Mouse (Mus musculus): ENCODE measurements around the gene Zfp61. TPM values are rescaled to one million over a fixed set of nuclear protein-coding genes. Genes with fewer than 3 reads are reported as not detected.
A peak's percentile ranks its signal among the peaks of the same experiment; 100 is the strongest.

Zfp61 gene
- polyA plus RNA-seq, 1 experiment from 2014 or later = 48.6 TPM

DNA sequence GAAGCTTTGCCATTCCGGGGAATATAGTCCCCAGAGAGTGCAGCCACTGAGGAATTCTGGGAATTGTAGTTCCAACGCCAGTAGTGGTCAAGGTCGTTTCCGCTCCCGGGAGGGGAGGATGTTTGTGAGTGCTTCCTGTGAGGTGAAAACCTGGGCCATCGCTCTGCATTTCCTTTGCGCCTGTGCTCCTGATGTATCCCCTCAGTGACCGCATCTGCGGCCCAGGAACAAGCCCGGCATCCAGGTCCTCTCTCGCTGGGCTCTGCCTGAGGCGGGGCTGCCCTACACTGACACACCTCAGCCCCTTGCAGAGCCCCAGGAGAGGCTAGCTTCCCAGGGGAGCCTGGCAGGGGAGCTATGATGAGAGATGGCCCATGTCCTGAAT lies 30.8 kb downstream of the Zfp61 start, which contains the start of gene Zfp93:
Gene Zfp93 (plus strand): TSS at position 133 of the 385 bp plus-strand sequence.
- under 1% methylated on average over 12 of the region's 12 CpGs for WGBS
- peaks cover 12% of the 10 kb centered on the region for H3K4me1 ChIP-seq
- peak within 1 kb of the TSS; percentile 94 for H3K4me2 ChIP-seq
- peak within 1 kb of the TSS; percentile 72 for H3K4me3 ChIP-seq
- peak within 1 kb of the TSS; percentile 92 for H3K9ac ChIP-seq
- ATAC-seq (replicated peaks) = peak; percentile 95
- peaks cover 11% of the 10 kb centered on the region for H3K36me3 ChIP-seq (replicated peaks)
- peak within 1 kb of the TSS; percentile 86 for H3K27ac ChIP-seq
- H3K9me3 ChIP-seq = no peaks in the 10 kb centered on the region
- H3K27me3 ChIP-seq (replicated peaks) = no peaks in the 10 kb centered on the region

DNA sequence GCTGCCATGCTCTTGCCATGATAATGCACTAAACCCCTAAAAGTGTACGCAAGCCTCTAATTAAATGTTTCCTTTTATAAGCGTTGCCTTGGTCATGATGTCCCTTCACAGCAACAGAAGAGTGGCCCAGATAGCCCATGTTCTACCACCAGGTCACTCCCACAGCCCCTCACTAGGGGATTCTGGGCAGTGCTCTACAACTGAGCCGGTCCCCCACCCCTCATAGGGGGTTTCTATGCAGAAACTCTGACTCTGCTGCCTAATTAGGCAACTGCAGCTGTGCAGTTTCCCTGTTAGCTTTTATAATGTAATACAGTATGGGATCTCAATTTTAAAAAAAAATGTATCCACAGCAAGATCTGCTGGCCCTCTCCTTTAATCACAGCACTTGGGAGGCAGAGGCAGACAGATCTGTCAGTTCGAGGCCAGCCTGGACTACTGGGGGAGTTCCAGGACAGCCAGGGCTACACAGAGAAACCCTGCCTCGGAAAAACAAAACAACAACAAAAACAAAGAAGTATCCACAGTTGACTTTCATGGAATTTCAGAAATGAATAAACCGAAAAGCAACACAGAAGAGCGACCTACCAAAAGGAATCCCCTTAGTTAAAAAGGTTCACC lies 31.3 kb downstream of the Zfp61 start:
- peak overlapping the region; percentile 94 for H3K4me2 ChIP-seq
- H3K4me1 ChIP-seq = peaks cover 12% of the 10 kb centered on the region
- H3K9ac ChIP-seq = peak overlapping the region; percentile 92
- H3K27ac ChIP-seq = peak overlapping the region; percentile 86
- H3K4me3 ChIP-seq = peak overlapping the region; percentile 72
- peak; percentile 75 for ATAC-seq (replicated peaks)
- WGBS = 38% methylated on average over 7 of the region's 7 CpGs
- no peaks in the 10 kb centered on the region for H3K9me3 ChIP-seq
- no peaks in the 10 kb centered on the region for H3K27me3 ChIP-seq (replicated peaks)
- peaks cover 5% of the 10 kb centered on the region for H3K36me3 ChIP-seq (replicated peaks)

DNA sequence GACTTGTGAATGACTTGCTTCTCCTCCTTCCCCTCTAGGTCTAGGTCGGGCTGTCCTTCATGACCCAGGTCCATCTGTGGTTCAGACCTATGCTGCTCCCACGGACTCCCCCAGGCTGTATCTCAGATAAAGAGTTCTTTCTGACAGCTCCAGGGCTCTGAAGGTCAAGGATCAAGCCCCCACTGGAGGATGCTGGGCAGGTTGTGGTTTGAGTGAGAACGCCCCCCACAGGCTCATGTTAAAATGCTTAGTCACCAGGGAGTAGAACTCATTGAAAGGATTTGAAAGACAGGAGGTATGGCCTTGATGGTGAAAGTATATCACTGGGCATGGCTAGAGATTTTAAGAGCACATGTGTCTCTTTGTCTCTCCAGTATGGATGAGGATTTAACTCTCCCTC lies 31.8 kb downstream of the Zfp61 start:
- WGBS = 86% methylated on average over 3 of the region's 3 CpGs
- peak overlapping the region; percentile 72; the same call in 1 of the 2 replicates for H3K4me3 ChIP-seq
- no peak overlapping the region; the same call in 1 of the 2 replicates for H3K4me2 ChIP-seq

DNA sequence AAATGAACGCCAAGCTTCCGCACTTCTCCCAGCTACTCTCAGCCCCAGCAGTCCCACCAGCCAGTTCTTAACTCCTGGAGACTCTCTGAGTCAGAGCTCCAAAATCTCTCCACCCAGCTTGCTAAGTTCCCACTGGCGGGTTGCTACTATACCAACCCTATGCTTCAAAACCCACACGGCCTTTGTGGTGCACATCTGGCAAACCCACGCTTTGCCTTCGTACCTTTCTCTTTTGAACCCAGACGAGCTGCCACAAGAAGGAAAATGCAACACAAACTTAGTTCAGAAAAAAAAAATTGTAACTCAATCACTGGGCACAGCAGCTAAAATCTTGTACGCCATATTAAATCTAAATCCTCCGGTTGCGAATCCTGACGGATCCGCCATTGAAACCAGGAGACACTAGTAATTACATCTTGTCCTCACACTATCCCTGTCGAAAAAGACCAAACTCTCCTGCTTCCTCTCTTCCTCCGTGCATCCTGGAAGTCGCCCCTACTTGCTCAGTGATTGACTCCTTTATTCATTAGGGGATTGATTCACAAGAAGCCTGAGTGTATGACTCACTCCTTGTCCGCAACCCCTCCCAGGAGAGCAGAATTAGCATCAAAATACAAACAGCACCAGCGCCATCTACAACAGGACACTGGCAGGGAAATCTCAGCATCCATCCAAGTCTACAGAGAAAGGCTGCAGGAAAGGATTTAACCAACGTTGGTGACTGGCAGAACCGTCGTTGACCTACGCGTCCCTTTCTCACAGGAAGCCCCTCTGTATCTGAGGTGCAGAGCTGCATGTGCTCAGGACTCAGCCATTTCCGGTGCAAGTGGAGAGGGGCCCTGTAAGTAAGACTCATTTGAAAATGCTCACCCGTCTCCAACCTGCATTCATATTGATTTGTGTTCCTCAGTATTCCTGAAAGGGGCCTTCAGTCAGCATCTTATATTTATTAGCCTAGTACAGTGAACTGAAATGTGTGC lies 32.6 kb downstream of the Zfp61 start:
- Histone ChIP-seq H3K9ac (no peak overlapping the region), H3K9me3 (no peaks in the 10 kb centered on the region), H3K27me3 (replicated peaks) (no peaks in the 10 kb centered on the region), H3K4me3 (no peak overlapping the region), H3K4me1 (peaks cover 12% of the 10 kb centered on the region), H3K27ac (0 out of 2 replicates have a peak overlapping the region, but pooled peaks have one; percentile 0), H3K4me2 (no peak overlapping the region), H3K36me3 (replicated peaks) (peaks cover 3% of the 10 kb centered on the region; the same call in 1 of the 2 replicates)
- WGBS = 64% methylated on average over 24 of the region's 24 CpGs
- ATAC-seq (replicated peaks) = no peak

More for the DNA sequence above, 31.8 kb downstream of the Zfp61 start:
- Histone ChIP-seq H3K27ac (no peak overlapping the region), H3K27me3 (replicated peaks) (no peaks in the 10 kb centered on the region), H3K36me3 (replicated peaks) (peaks cover under 1% of the 10 kb centered on the region), H3K9ac (no peak overlapping the region), H3K4me1 (peaks cover 12% of the 10 kb centered on the region), H3K9me3 (no peaks in the 10 kb centered on the region)
- 0 out of 2 replicates have a peak, but pooled peaks have one; percentile 15 for ATAC-seq (replicated peaks)

DNA sequence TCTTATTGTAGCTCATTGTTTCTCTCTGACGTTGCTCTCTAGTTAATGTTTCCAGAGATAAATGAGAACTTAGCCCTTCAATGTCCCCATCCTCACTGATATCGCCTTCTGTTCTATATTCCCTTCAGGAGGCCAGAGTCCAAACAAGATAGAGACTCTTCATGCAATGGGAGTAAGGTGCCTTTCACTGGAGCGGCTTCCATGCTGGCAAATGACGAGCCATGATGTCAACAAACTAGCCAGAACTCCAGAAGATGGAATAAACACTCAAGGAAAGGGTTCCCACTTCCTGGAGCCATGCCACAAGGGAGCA lies 41.1 kb downstream of the Zfp61 start:
- H3K27me3 ChIP-seq (replicated peaks) = no peaks in the 10 kb centered on the region
- H3K9me3 ChIP-seq = no peaks in the 10 kb centered on the region
- H3K36me3 ChIP-seq (replicated peaks) = peaks cover 20% of the 10 kb centered on the region
- 89% methylated on average over 4 of the region's 4 CpGs for WGBS
- H3K4me3 ChIP-seq = no peak overlapping the region
- no peak overlapping the region for H3K9ac ChIP-seq
- H3K27ac ChIP-seq = no peak overlapping the region
- no peak overlapping the region for H3K4me2 ChIP-seq
- no peak for ATAC-seq (replicated peaks)
- peaks cover 17% of the 10 kb centered on the region for H3K4me1 ChIP-seq

DNA sequence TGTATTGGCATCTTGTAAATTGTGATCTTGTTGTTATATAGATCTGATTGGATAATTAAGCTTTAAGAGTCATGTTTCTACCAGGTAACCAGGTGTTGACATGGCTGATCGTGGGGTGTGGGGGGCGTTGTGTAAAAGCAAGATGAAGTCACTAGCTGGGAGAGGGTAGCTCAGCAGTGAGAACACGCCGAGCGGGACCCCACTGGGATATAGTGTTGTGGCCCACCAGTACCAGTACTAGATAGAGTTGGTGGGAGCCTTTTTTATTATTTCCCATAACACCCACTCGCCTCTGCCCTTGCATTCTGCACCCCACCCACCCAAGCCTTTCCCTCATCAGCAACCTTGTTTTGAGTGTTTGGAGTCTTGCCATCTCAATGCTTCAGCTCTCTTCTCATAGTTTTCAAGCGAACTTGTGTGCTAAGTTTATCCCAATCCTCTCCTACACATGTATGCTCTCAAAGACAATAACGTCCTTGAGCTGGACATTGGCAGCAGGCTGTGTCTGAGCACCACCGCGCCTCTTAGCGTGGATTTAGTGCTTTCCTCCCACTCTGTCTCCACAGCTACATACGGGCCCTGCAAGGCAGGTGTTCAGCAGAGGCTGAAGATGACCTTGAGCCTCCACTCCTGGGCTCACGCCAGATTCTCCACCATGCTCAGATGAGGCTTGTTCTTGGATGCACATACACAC lies 41.6 kb downstream of the Zfp61 start:
- no peak for ATAC-seq (replicated peaks)
- Histone ChIP-seq H3K27ac (no peak overlapping the region), H3K9me3 (no peaks in the 10 kb centered on the region), H3K4me3 (no peak overlapping the region), H3K4me2 (no peak overlapping the region), H3K4me1 (peaks cover 19% of the 10 kb centered on the region), H3K9ac (no peak overlapping the region), H3K27me3 (replicated peaks) (no peaks in the 10 kb centered on the region), H3K36me3 (replicated peaks) (peaks cover 20% of the 10 kb centered on the region)
- 90% methylated on average over 13 of the region's 13 CpGs for WGBS

DNA sequence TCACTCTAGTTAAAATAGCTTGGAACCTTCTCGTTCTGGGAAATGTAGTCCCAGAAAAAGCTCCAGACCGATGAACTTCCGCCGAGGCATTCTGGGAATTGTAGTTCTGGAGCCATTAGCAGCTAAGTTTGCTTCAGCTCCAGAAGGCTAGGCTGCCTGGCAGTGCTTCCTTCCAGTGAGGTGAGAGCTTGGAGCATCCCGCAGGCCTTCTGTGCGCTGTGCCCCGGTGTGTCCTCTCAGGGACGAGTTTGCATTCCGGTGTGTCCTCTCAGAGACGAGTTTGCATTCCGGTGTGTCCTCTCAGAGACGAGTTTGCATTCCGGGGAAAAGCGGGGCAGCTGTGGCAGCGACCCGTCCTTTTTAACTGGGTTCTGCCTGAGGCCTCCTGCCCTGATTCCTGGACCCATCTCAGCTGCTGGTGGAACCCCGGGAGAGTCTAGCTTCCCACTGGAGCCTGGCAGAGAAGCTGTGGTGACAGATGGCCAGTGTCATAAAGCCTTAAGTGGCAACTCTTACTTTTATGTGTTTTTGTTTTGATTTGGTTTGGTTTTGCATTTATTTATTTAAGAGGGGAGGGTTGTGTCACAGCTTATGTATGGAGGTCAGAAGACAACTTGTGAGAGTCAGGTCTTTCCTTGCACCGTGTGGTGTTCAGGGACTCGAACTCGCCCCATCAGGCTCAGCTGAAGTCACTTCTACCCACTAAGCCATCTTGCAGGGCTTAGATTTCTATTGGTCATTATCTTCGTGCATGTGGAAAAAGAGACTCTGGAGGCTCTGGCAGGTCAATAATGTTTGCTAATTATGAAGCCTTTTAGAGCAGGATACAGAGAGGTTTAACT lies 46.2 kb downstream of the Zfp61 start, which contains the start of gene Zfp108:
Gene Zfp108 (plus strand): TSS at position 162 of the 842 bp plus-strand sequence.
- peak; percentile 93 for ATAC-seq (replicated peaks)
- peak within 1 kb of the TSS; percentile 75 for H3K4me2 ChIP-seq
- peak within 1 kb of the TSS; percentile 49 for H3K4me3 ChIP-seq
- WGBS = 19% methylated on average over 21 of the region's 21 CpGs
- H3K36me3 ChIP-seq (replicated peaks) = 0 out of 2 replicates have a peak, but pooled peaks cover 1% of the 10 kb centered on the region
- H3K4me1 ChIP-seq = peaks cover 23% of the 10 kb centered on the region
- H3K27ac ChIP-seq = peak within 1 kb of the TSS; percentile 64
- peak within 1 kb of the TSS; percentile 56 for H3K9ac ChIP-seq
- no peaks in the 10 kb centered on the region for H3K27me3 ChIP-seq (replicated peaks)
- H3K9me3 ChIP-seq = no peaks in the 10 kb centered on the region

DNA sequence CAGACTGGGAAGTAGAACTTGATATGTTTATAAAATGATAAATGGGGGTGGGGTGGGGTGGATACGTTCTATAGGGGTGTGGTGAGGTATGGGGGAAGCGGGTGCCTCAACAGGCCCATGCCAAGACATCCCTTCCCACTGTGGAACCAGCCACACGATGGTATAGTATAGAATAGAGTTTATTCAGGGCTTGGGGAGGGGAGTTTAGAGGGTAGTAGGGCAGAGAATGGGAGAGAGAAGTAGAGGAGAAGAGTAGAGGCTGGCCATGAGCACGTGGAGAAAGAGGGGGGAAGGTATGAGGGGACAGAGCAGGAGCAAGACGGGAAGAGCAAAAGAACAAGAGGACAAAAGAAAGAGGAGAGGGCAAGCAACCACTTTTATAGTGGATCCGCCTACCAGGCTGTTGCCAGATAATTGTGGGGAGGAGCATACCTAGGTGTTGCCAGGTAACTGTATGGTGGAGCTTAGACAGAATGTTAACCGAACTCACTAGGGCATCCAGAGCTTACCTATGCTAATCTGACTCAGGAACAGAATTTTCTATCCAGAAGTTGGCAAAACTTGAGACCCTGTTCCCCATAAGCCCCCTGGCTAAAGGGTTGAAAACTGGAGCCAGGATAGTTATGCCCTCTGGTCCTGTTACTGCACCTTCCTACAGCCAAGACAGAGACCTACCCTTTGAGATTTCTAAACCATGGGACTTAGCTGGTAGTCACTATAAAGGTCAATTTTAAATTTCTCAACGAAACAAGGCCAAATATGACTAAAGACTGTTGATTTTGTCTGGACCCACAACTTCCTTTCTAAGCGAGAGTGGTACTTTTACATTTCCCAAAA lies 47.0 kb downstream of the Zfp61 start:
- Histone ChIP-seq H3K27ac (no peak overlapping the region), H3K4me1 (peaks cover 23% of the 10 kb centered on the region), H3K4me2 (peak overlapping the region; percentile 75), H3K36me3 (replicated peaks) (no peaks in the 10 kb centered on the region), H3K9me3 (no peaks in the 10 kb centered on the region), H3K9ac (no peak overlapping the region), H3K4me3 (peak overlapping the region; percentile 49), H3K27me3 (replicated peaks) (no peaks in the 10 kb centered on the region)
- ATAC-seq (replicated peaks) = peak; percentile 76
- 62% methylated on average over 9 of the region's 9 CpGs for WGBS
